Mouse (Mus musculus) spleen, adult 2 months (tissue): ENCODE results near the gene Hist1h2ba.

Experiments
- CTCF ChIP-seq: fragments of 200-500 bp; IDR thresholded peaks from 2 replicates; pipeline ENCODE4 v1.5.1; 2011; ENCODE audit warnings: mild to moderate bottlenecking, inconsistent platforms; ENCODE audit not compliant: insufficient read depth, insufficient read length, insufficient replicate concordance; ENCODE audit errors: extremely low read depth
- POLR2A ChIP-seq: fragments of 200-500 bp; IDR thresholded peaks from 2 replicates; pipeline ENCODE4 v1.6.1; 2011; ENCODE audit warnings: low read depth, low read length, inconsistent platforms

DNA sequence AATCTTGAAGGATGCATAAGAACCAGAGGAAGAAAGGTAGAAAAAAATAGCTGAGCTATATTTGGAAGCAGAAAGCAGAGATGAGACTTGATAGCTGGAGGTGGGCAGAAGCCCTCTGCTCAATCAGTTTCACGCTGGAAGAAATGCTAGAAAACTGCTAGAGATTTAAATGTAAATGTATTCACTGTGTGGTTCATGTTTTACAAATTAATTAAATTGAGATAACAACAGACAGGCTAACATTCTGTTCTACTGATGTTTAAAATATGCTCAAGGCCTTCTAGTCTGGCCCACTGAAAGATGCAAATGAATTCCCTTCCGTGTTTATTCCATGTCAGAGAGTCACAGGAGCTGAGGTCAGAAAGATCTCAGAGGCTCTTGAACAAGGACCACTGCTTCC lies 37.9 kb upstream of the Hist1h2ba start:
- TF ChIP-seq CTCF = no peak
- no peak for TF ChIP-seq POLR2A
